Mouse (Mus musculus): ENCODE results near the gene Dennd4a. TPM values are rescaled to one million over a fixed set of nuclear protein-coding genes. Genes with fewer than 3 reads are reported as not detected.

Gene Dennd4a
- polyA plus RNA-seq, 1 experiment from 2014 or later = 8.5 TPM

Other genes starting within 250 kb of the Dennd4a start
- gene Rab11a, start 73.6 kb upstream of the Dennd4a start, polyA plus RNA-seq (2015; fragmentation: Nextera tagmentation; extraction: Ambion mirVana) = 388 and 415 TPM in 2 replicates
- gene Slc24a1, start 140.3 kb downstream of the Dennd4a start, polyA plus RNA-seq (2015; fragmentation: Nextera tagmentation; extraction: Ambion mirVana) = 0.04 and 0.12 TPM in 2 replicates
- gene Ints14, start 149.6 kb downstream of the Dennd4a start, polyA plus RNA-seq (2015; fragmentation: Nextera tagmentation; extraction: Ambion mirVana) = 44.5 and 45.2 TPM in 2 replicates
- gene Hacd3, start 210.4 kb downstream of the Dennd4a start, polyA plus RNA-seq (2015; fragmentation: Nextera tagmentation; extraction: Ambion mirVana) = 77.5 and 78.5 TPM in 2 replicates
- gene Dpp8, start 221.1 kb downstream of the Dennd4a start, polyA plus RNA-seq (2015; fragmentation: Nextera tagmentation; extraction: Ambion mirVana) = 34.3 and 35.0 TPM in 2 replicates